Mouse (Mus musculus) intestine, embryonic 15.5 days (tissue): ENCODE data around the gene Hist1h4b. TPM values are rescaled to one million over a fixed set of nuclear protein-coding genes. Genes with fewer than 3 reads are reported as not detected.

Experiments used
- ATAC-seq: fragments of 200-750 bp; cut with Nextera tagmentation; 2 replicates; pipeline ENCODE4 v1.8.0; 2017; ENCODE audit warnings: moderate TSS enrichment, moderate library complexity
- H3K27ac ChIP-seq: fragments of 300-500 bp; sonication (generic); 2 replicates; pipeline ENCODE4 v1.5.1; 2015; ENCODE audit warnings: mild to moderate bottlenecking, inconsistent platforms
- H3K27me3 ChIP-seq: fragments of 300-500 bp; sonication (generic); replicated peaks from 2 replicates; pipeline ENCODE4 v1.6.1; 2015; ENCODE audit warnings: inconsistent platforms
- H3K36me3 ChIP-seq: fragments of 300-500 bp; sonication (generic); 2 replicates; pipeline ENCODE4 v1.6.1; 2015; ENCODE audit warnings: inconsistent platforms
- H3K4me1 ChIP-seq: fragments of 300-500 bp; sonication (generic); replicated peaks from 2 replicates; pipeline ENCODE4 v1.6.1; 2015; ENCODE audit warnings: inconsistent platforms
- H3K4me2 ChIP-seq: fragments of 300-500 bp; sonication (generic); replicated peaks from 2 replicates; pipeline ENCODE4 v1.6.1; 2015; ENCODE audit warnings: mild to moderate bottlenecking, inconsistent platforms
- H3K4me3 ChIP-seq: fragments of 300-500 bp; sonication (generic); replicated peaks from 2 replicates; pipeline ENCODE4 v1.5.1; 2015; ENCODE audit warnings: inconsistent platforms
- H3K9ac ChIP-seq: fragments of 300-500 bp; sonication (generic); 2 replicates; pipeline ENCODE4 v1.6.1; 2015; ENCODE audit warnings: inconsistent platforms
- H3K9me3 ChIP-seq: fragments of 300-500 bp; sonication (generic); 2 replicates; pipeline ENCODE4 v1.6.1; 2016; ENCODE audit warnings: inconsistent platforms
- WGBS: fragments of 180-500 bp; shearing (Covaris S2); methylation state at CpG from one replicate; pipeline ENCODE4 v1.1.7; 2015; 5-methylcytosine and 5-hydroxymethylcytosine counted together
- polyA plus RNA-seq: library from polyadenylated mRNA; unstranded; fragments of >200 nt; fragmentation: Nextera tagmentation; extraction: Ambion mirVana; gene quantifications from 2 replicates; pipeline ENCODE4 v1.2.1, GENCODE M21; 2015

The Hist1h4b gene
- polyA plus RNA-seq, 1 experiment from 2014 or later: 5.5 TPM

DNA sequence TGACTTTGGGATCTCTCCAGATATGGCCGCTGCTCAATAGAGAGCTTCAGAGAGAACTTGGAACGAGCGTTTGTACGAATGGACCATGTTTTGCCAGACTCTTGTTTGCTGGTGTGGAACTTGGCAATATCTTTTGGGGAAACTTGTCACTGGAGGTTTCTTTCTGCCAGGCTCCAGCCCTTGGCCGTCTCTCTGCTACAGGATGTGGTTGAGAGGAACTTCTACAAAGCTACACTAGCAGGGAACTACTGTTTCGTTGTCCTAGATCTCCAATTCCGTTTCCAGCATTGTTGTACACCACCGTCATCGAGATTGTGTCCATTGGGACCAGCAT, 27.7 kb upstream of the Hist1h4b start:
- Histone ChIP-seq H3K27me3 (no peaks in the 10 kb centered on the region), H3K9ac (no peak overlapping the region), H3K4me2 (no peak overlapping the region), H3K36me3 (no peaks in the 10 kb centered on the region), H3K4me1 (no peaks in the 10 kb centered on the region), H3K27ac (no peak overlapping the region), H3K4me3 (no peak overlapping the region), H3K9me3 (no peaks in the 10 kb centered on the region)
- no peak for ATAC-seq
- 91% methylated on average over 9 of the region's 9 CpGs for WGBS

DNA sequence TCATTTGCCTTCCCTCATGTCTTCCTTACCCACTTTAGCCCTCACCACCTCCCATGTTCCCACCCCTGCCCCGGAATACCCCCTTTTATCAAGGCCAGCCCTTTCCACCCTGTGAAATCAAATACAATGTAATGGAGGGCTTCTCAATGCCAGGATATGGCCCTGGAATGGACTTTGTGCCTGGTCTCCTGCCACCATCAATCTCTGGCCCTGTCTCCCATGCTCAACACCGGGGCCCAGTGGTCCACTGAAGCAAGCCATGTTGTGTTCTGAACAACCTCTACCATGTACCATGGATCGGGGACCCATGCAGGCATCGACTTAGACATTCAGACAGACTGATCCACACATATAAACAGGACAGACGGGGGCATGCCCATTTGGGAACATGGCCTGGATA, 27.1 kb upstream of the Hist1h4b start:
- Histone ChIP-seq H3K36me3 (no peaks in the 10 kb centered on the region), H3K9ac (no peak overlapping the region), H3K27ac (no peak overlapping the region), H3K4me1 (no peaks in the 10 kb centered on the region), H3K27me3 (no peaks in the 10 kb centered on the region), H3K4me2 (no peak overlapping the region), H3K9me3 (no peaks in the 10 kb centered on the region), H3K4me3 (no peak overlapping the region)
- ATAC-seq: no peak
- WGBS: 88% methylated on average over 5 of the region's 5 CpGs

DNA sequence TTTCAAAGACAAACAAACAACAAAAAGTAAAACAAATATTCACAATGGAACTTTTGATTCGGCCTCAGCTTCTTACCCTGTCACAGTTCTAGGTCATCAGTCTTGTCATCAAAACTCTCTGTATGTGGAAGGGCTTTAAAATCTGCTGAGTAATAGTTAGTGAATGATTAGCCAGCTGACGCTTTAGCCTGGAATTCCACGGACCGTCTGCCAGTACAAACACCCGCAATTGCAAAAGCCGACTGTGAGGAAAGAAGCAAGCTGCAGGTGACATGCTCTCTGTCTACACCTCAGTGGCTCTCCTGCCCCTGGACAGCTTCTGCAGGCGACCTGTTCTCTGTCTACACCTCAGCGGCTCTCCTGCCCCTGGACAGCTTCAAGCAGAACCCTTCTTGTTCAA, 26.3 kb upstream of the Hist1h4b start:
- Histone ChIP-seq H3K4me3 (no peak overlapping the region), H3K9me3 (no peaks in the 10 kb centered on the region), H3K4me2 (peak overlapping the region; percentile 24), H3K4me1 (no peaks in the 10 kb centered on the region), H3K36me3 (no peaks in the 10 kb centered on the region), H3K27ac (no peak overlapping the region), H3K9ac (no peak overlapping the region), H3K27me3 (no peaks in the 10 kb centered on the region)
- 22% methylated on average over 8 of the region's 8 CpGs for WGBS
- peak; percentile 91 for ATAC-seq

DNA sequence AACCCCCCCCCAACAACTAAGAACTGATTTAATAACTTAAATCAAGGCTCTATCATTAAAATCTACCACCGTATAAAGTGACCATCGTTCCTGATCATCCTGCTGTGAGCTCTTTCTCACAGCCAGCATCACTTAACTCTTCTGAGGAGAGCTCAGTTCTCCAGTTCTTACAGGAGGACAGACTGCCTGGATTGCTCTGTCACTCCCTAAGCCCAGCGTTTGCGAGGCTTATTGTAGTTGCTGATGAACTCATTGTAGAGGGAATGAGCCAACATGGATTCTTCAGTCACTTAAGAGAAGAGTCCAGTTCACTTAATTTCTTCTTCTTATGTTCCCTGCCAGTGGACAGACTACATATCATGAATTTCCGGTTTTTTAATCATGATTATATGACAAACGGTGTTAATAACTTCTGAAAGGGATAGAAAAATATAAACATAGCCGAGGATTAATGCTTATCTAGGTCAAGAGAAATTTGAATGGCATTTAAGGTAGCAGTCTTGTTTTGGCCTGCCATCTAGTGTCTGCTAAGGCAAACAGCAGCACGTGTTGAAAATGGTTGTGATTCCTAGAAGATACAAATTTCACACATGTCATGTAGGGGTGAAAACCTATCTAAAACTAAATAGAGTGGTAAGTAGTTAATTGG, 24.5 kb upstream of the Hist1h4b start:
- Histone ChIP-seq H3K4me3 (no peak overlapping the region), H3K9ac (no peak overlapping the region), H3K27me3 (no peaks in the 10 kb centered on the region), H3K9me3 (no peaks in the 10 kb centered on the region), H3K27ac (no peak overlapping the region), H3K4me2 (no peak overlapping the region), H3K4me1 (no peaks in the 10 kb centered on the region), H3K36me3 (no peaks in the 10 kb centered on the region)
- WGBS: 25% methylated on average over 8 of the region's 8 CpGs
- ATAC-seq: no peak

DNA sequence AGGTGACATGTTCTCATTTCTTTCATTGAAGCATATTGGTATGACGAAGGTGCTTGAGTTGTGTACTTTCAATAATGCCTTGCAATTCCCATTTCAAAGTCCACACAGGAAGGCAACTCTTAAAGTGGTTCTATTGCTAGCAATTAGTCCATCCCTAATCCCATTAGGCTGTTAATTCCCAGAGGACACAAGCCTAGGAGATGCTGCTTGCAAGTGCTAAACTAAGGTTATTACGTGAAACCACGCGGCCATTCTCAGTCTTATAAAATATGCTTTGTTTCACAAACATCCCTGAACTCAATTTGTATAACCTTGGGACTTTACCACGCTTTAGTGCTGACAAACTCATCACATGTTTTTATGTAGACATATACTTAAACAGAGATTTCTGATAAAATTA, 19.7 kb upstream of the Hist1h4b start:
- no peaks in the 10 kb centered on the region for H3K9me3 ChIP-seq
- no peaks in the 10 kb centered on the region for H3K36me3 ChIP-seq
- H3K9ac ChIP-seq: no peak overlapping the region
- no peak overlapping the region for H3K4me3 ChIP-seq
- WGBS: 84% methylated on average over 5 of the region's 5 CpGs
- ATAC-seq: no peak
- H3K27me3 ChIP-seq: no peaks in the 10 kb centered on the region
- no peak overlapping the region for H3K4me2 ChIP-seq
- no peaks in the 10 kb centered on the region for H3K4me1 ChIP-seq
- no peak overlapping the region for H3K27ac ChIP-seq

DNA sequence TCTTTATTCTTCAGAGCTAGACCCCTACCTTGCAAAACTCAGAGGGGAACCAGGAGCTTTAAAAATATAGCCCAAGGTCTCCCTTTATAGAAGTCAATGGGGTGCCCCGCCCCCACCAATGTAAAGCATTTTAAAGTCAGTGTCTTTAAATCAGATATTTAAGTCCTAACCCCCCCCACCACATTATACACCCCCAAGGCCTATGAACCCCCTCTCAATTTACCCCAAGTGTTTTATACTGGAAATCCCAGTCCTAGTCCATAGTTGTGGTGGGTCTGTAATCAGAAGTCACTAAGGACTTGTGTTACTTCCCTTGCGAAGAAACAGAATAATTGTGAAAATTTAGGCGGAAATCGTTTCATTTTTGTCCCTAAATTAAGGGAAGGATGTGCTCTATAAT, 18.8 kb upstream of the Hist1h4b start:
- peak overlapping the region; percentile 94 for H3K4me2 ChIP-seq
- no peaks in the 10 kb centered on the region for H3K4me1 ChIP-seq
- H3K9ac ChIP-seq: 0 out of 2 replicates have a peak overlapping the region, but pooled peaks have one; percentile 91
- 25% methylated on average over 4 of the region's 4 CpGs for WGBS
- H3K27ac ChIP-seq: peak overlapping the region; percentile 99
- H3K4me3 ChIP-seq: no peak overlapping the region
- no peaks in the 10 kb centered on the region for H3K9me3 ChIP-seq
- H3K27me3 ChIP-seq: no peaks in the 10 kb centered on the region
- ATAC-seq: no peak
- no peaks in the 10 kb centered on the region for H3K36me3 ChIP-seq

DNA sequence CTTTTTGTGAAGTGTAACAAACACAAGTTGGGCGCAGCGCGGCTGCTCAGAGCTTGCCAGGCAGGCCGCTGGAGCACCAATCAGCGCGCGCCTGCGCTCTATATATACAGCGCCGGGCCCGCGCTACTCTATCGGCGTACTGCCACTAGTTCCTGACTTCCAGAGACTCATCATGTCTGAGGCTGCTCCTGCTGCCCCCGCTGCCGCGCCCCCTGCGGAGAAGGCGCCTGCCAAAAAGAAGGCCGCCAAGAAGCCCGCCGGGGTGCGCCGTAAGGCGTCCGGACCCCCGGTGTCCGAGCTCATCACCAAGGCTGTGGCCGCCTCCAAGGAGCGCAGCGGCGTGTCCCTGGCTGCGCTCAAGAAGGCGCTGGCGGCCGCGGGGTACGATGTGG, 18.1 kb upstream of the Hist1h4b start, which contains the start of gene Hist1h1c:
Gene Hist1h1c (plus strand): TSS at position 132 of the 392 bp plus-strand sequence.
- Histone ChIP-seq H3K4me2 (peak within 1 kb of the TSS; percentile 94), H3K4me3 (peak within 1 kb of the TSS; percentile 59), H3K27me3 (no peaks in the 10 kb centered on the region), H3K36me3 (no peaks in the 10 kb centered on the region), H3K9me3 (no peaks in the 10 kb centered on the region), H3K4me1 (no peaks in the 10 kb centered on the region), H3K9ac (peak within 1 kb of the TSS; percentile 91), H3K27ac (peak within 1 kb of the TSS; percentile 99)
- WGBS: 0% methylated on average over 38 of the region's 38 CpGs
- peak; percentile 93 for ATAC-seq

DNA sequence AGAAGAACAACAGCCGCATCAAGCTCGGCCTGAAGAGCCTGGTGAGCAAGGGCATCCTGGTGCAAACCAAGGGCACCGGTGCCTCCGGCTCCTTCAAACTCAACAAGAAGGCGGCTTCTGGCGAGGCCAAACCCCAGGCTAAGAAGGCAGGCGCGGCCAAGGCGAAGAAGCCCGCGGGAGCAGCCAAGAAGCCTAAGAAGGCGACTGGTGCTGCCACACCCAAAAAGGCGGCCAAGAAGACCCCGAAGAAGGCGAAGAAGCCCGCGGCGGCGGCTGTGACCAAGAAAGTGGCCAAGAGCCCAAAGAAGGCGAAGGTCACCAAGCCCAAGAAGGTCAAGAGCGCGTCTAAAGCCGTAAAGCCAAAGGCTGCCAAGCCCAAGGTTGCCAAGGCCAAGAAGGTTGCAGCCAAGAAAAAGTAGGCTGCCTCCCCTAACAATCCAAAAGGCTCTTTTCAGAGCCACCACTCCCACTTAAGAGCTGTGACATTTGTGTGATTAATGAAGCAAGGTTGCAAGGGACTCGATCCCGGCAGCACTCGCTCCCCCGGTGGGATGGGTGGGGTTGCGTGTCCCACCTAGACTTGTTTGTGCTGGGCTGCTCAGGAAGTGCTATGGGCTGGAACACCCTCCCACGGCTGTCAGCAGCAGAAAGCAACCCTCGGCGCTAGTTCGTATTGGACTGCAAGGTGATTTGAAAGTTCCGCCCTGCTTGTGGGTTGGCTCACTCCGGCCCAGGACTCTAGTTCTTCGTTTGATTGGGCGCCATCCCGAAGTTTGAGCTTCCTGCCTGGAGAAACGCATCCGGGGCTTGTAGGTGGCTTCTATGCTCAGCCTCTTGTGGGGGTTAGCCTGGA, 17.5 kb upstream of the Hist1h4b start:
- Histone ChIP-seq H3K4me2 (peak overlapping the region; percentile 94), H3K4me3 (peak overlapping the region; percentile 59), H3K27me3 (no peaks in the 10 kb centered on the region), H3K4me1 (no peaks in the 10 kb centered on the region), H3K9ac (peak overlapping the region; percentile 91), H3K9me3 (no peaks in the 10 kb centered on the region), H3K36me3 (no peaks in the 10 kb centered on the region), H3K27ac (peak overlapping the region; percentile 99)
- peak; percentile 90 for ATAC-seq
- WGBS: under 1% methylated on average over 39 of the region's 39 CpGs

DNA sequence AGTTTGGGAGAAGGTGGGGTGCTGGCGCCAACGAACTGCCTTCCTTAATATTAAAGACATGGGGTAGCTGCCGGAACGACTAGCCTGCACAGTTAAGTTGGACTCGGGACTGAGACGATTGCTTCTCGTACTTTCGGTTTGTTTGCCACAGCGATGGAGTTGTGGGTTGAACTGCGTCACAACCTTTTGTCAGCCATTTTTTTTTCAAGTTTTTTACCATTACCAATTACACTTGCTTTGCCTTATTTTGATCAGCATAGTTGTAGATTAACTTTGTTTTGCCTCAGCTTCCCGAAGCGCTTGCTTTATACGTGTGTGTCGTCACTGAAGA, 16.9 kb upstream of the Hist1h4b start:
- Histone ChIP-seq H3K4me3 (peak overlapping the region; percentile 59), H3K27me3 (no peaks in the 10 kb centered on the region), H3K36me3 (no peaks in the 10 kb centered on the region), H3K4me1 (no peaks in the 10 kb centered on the region), H3K9ac (peak overlapping the region; percentile 91), H3K4me2 (peak overlapping the region; percentile 94), H3K27ac (peak overlapping the region; percentile 99), H3K9me3 (no peaks in the 10 kb centered on the region)
- under 1% methylated on average over 14 of the region's 14 CpGs for WGBS
- no peak for ATAC-seq

DNA sequence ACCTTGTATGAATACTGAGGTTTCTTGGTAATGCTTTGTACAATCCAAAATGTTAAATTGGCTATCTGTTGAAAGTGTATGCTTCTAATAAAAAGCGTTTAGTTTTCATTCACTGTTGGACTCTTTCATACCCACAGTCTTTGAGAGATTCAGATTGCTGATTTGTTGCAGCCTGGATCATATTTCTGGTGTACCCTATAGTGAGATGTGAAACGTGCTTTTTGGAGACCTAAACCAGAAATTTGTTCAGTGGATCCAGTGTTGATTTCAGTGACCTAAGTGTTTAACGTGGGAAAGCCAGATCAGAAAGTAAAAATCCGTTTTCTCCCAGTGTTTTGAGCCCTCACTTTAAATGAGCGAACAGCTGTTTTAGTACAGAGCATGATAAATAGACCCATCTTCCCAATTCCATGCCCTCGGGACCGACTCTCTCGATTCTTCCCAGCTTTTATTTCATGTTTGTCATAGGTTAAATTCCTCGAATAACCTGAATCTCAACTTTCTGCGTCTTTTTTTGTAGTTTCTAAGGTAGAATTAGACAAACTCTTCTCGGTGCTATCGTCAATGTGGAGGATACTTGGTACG, 16.5 kb upstream of the Hist1h4b start:
- peak overlapping the region; percentile 91 for H3K9ac ChIP-seq
- H3K4me3 ChIP-seq: peak overlapping the region; percentile 59
- peak overlapping the region; percentile 94 for H3K4me2 ChIP-seq
- ATAC-seq: no peak
- H3K36me3 ChIP-seq: no peaks in the 10 kb centered on the region
- no peaks in the 10 kb centered on the region for H3K27me3 ChIP-seq
- no peaks in the 10 kb centered on the region for H3K9me3 ChIP-seq
- H3K27ac ChIP-seq: peak overlapping the region; percentile 99
- H3K4me1 ChIP-seq: no peaks in the 10 kb centered on the region
- 19% methylated on average over 13 of the region's 13 CpGs for WGBS

DNA sequence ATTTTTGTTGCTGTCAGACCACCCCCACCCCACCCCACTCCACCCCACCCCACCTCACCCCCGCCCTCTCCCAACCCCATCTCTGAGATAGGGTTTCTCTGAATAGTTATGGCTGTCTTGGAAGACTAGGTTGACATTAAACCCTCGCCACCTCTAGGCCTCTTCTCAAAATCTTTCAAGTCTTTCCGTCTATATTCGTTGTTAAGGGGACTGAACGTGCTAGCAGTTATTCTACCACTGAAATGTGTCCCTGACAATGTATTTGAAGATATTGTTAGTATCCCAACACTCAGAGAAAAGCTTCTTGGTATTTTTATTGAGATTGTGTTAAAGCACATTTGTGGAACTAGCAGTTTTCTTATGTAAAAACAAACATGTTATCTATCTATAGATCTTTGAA, 15.9 kb upstream of the Hist1h4b start:
- Histone ChIP-seq H3K4me2 (peak overlapping the region; percentile 94), H3K27me3 (no peaks in the 10 kb centered on the region), H3K4me1 (no peaks in the 10 kb centered on the region), H3K27ac (no peak overlapping the region), H3K9me3 (no peaks in the 10 kb centered on the region), H3K4me3 (no peak overlapping the region), H3K9ac (no peak overlapping the region), H3K36me3 (no peaks in the 10 kb centered on the region)
- ATAC-seq: no peak
- WGBS: 63% methylated on average over 5 of the region's 5 CpGs

DNA sequence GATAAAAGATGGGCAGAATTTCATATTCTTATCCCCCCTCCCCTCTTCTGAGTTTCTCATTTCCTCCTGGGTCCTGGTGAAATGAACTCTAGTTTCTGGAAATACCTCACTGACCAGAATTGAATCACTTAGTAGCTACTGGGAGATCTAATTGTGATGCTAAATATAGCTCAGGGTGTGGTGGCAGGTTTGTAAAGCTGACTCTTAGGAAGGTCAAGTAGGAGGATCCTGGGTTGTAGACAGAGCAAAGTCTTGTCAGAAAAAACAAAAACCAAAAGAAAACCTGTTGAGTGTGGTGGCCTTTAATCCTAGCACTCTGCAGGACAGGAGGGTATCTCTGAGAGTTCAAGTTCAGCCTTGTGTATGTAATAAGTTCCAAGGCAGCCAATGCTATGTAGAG, 14.8 kb upstream of the Hist1h4b start:
- Histone ChIP-seq H3K27me3 (no peaks in the 10 kb centered on the region), H3K4me3 (no peak overlapping the region), H3K9me3 (no peaks in the 10 kb centered on the region), H3K4me1 (no peaks in the 10 kb centered on the region), H3K4me2 (no peak overlapping the region), H3K9ac (no peak overlapping the region), H3K27ac (peak overlapping the region; percentile 51; the same call in 1 of the 2 replicates), H3K36me3 (no peaks in the 10 kb centered on the region)
- ATAC-seq: no peak
